Mouse (Mus musculus) mesoderm, embryonic 11.5 days (tissue): ENCODE results near the gene Bpifb1.
"Not testable (repeated sequence)": the region's sequence is repeated elsewhere in the genome, so short reads cannot be mapped to it uniquely, and the experiment has no call there.

Experiments
- DNase-seq: peaks from one replicate; pipeline ENCODE4 v3.0.0-alpha.2; 2012; ENCODE audit warnings: low read depth, low spot score

The Bpifb1 gene

DNA sequence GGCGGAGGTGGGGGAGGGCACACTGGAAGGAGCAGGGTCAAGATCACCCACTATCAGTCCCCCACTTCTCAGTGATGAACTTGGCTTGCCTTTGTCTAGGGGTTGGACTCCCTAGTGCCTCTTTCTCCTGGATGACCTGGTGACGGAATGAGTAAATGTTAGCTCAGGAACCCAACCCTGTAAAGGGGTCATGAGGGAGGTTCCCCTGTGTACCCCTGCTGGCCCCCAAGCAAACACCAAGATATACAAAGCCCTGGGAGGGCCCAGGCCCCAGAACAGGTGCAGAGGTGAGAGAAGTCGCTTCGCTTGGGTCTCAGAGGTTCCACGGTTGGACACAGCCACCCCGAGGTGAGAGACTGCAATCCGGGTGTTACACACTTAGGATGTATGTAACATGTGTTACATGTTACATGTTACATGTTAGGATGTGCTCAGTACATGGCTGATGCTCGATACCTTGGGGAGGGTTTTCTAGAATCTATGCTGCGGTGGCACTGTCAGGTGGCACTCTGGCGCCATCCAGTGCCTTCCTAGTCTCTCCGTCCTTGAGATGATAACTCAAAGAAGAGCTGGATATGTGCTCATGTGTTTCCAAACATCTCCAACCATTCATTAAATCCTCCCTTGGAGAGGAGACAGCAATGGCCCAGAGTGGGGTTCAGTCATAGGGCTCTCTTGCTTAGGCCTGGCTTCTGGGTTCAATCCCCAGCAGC lies at the start of gene Bpifb1:
Gene Bpifb1, plus strand, starts transcription at position 273 of the 713 bp plus-strand sequence.
- DNase-seq: no peak

DNA sequence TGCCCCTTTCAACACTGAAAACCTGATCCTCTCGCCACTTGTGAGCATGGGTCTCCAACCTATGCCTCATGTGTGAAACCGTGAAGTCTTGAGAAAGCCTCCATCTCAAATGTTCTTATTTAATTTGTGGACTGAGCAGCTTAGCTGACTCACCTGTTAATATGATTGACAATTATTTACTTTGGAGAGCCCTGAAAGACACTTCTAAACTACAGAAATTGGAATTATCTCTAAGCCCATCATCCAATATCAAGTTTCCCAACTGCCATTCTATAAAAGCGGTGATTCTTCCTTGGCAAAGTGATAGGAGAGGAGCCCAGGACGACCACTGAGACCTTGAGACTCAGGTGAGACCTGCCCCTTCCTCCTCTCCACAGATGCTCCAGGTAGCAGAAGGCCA lies 48.0 kb upstream of the Bpifb1 start, which contains the start of gene Bpifa1:
Gene Bpifa1, plus strand, starts transcription at position 301 of the 400 bp plus-strand sequence.
- DNase-seq: no peak

- no peak for DNase-seq
These were observed 46.9 kb upstream of the Bpifb1 start for GRCm38 (mm10) chr2:154143735-154144134.

DNA sequence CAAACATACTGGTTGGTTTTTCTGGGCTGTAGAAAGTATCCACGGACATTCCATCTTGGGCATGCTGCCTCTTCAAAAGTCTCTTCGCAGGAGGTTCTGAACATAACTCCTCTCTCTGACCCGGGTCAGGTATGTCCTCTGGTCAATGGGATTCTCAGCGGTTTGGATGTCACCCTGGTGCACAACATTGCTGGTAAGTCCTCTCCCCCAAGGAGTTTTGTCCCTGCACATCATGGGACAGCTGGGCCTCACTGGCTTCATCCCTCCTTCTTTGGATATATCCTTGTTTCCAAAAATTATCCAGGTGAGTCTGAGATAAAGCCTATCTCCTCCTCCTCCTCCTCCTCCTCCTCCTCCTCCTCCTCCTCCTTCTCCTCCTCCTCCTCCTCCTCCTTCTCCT lies 43.1 kb upstream of the Bpifb1 start:
- DNase-seq: no peak

- DNase-seq: peak; percentile 66
These were observed 32.2 kb upstream of the Bpifb1 start for GRCm38 (mm10) chr2:154158433-154158832.

DNA sequence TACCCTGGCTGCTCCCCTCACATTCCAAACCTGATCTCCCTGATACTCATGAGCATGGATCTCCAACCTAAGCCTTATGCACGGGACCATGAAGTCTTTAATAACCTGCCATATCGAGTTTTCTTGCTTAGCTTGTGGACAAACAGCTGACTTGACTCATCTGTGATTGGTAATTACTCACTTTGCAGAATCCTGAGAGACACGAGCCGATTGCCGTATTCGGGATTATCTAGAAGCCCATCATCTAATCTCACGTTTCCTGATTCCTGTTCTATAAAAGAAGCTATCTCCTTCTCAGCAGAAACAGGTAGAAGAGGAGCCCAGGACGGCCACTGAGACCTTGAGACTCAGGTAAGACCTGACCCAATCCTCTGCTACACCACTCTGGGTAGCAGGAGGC lies 28.3 kb upstream of the Bpifb1 start, which contains the start of gene Bpifa5:
Gene Bpifa5, plus strand, starts transcription at position 301 of the 400 bp plus-strand sequence.
- DNase-seq: no peak

- no peak for DNase-seq
These were observed 27.3 kb upstream of the Bpifb1 start for GRCm38 (mm10) chr2:154163306-154163705.

GRCm38 (mm10) chr2:154169172-154169571 lies 21.4 kb upstream of the Bpifb1 start:
- no peak for DNase-seq

GRCm38 (mm10) chr2:154171621-154172020 lies 19.0 kb upstream of the Bpifb1 start:
- no peak for DNase-seq

- DNase-seq: peak; percentile 30
These were observed 17.3 kb upstream of the Bpifb1 start for GRCm38 (mm10) chr2:154173313-154173712.

GRCm38 (mm10) chr2:154181900-154182299 lies 8.7 kb upstream of the Bpifb1 start:
- DNase-seq: not testable (repeated sequence)

GRCm38 (mm10) chr2:154183061-154183460 lies 7.6 kb upstream of the Bpifb1 start:
- DNase-seq: not testable (repeated sequence)

DNA sequence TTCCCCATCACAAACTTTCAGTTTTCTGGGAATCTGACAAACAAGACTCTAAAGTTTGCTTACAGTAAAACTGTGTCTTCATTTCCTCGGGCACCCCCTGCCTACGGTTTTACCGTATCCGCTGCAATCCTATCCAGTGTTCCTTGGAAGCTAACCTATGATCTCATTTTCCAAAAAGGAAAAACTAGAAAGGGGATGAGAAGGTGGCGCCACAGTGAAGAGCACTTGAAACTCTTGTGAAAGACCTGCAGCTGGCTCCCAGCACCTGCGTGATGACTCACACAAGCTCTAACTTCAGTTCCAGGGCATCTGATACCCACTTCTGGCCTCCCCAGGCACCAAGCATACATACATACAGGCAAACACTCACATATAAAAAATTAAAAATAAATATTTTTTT lies 5.3 kb upstream of the Bpifb1 start:
- DNase-seq: no peak

- no peak for DNase-seq
These were observed 4.9 kb upstream of the Bpifb1 start for GRCm38 (mm10) chr2:154185748-154186147.

DNA sequence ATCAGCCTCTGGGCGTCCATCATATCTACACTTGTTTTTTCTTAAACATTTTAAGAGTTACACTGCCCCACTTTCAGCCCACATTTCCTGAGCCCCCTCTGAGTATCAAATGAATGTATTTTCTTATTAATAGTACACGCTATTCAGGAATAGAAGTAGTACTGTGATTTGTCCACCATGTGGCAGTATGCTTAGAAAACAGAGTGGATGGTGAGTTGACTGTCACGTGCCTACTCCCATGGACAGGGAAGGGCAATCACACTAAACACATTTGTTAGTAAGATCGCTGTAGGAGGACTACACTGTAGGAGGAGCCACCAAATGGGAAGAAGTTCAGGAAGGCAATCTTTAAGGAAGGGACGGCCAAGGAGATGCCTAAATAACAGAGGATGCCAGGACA lies 3.1 kb upstream of the Bpifb1 start:
- no peak for DNase-seq

DNA sequence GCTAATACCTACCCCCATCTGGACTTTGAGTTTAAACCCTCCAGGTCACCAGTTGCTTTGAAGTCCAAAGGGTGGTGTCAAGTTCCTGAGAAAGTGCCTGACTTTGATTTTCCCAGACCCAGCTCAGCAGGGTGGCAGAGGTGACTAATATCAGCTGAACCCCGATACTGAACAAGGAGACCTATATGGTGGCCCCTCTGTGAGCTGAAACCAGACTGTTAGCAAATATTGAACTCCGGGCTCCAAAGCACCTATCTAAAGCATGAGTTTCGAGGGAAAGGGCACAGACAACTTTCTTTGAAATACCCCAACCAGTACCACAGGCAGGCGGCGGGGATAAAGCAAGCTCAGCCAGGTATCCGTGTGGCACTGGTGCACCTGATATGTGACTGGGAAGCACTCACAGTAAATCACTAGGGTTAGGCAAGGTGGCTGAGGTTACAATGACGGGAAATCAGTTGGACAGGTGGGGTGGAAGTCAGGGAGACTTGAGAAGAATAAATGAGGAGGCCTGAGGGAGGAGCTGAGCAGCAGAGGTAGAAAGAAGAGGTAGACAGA lies 662 bp upstream of the Bpifb1 start:
- DNase-seq: no peak

DNA sequence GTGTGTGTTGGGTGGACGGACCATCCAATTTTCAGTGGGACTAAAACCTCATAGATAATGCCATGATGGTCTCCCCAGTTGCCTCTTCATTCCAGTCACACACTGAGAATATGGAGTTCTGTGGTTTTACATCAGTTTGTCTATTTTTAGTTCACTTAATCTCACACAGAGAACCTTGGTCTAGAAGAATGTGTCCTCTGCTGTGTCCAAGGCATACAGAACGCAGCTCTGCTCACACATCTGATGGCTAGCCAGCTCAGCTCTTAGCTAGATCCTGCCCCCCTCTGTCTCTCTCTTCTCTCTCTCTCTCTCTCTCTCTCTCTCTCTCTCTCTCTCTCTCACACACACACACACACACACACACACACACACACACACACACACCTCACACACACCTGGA lies 1.5 kb downstream of the Bpifb1 start:
- no peak for DNase-seq

DNA sequence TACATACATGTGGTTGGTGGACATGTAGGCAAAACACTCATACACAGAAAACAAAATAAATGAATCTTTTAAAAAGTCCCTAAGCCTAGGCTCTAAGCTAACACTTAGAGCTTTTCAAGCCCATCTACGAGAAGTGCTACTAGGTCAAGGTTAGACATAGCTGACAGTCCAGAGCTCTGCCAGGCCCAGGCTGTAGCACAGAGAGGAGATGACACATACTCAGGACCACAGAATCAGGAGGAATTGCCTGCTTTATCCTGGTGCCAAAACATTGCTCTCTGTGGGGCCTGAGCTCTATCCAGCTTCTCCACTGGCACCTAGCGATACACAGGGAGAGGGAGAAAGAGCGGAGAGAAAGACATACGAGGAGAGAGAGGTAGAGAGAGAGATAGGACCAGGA lies 2.5 kb downstream of the Bpifb1 start:
- no peak for DNase-seq

DNA sequence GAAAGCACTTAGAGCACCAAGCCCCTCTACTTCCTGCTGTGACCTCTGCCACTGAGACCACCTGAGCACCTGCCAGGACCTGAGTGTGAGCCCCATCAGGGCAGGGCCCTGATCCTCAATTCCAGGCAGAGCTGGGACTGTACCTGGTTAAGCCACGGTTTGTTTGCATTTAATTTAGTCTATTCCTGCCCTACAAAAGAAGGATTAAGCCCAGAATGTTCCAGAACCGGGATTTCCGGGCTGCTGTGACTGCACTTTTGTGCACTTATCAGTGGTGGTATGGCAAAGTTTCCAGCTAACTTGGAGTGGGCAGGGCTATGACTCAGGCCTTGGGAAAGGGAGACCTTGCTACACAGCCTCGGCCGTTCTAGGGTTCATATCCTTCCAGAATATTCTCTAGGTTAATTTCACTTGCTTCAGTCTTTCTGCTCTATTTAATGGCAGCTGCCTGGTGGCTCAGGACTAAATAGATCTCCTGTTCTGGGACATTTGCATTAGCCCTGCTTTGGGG lies 3.4 kb downstream of the Bpifb1 start:
- DNase-seq: no peak

- DNase-seq: no peak
These were observed 6.4 kb downstream of the Bpifb1 start for GRCm38 (mm10) chr2:154197036-154197435.

GRCm38 (mm10) chr2:154204630-154205029 lies 14.0 kb downstream of the Bpifb1 start:
- no peak for DNase-seq

GRCm38 (mm10) chr2:154206908-154207307 lies 16.3 kb downstream of the Bpifb1 start:
- no peak for DNase-seq

DNA sequence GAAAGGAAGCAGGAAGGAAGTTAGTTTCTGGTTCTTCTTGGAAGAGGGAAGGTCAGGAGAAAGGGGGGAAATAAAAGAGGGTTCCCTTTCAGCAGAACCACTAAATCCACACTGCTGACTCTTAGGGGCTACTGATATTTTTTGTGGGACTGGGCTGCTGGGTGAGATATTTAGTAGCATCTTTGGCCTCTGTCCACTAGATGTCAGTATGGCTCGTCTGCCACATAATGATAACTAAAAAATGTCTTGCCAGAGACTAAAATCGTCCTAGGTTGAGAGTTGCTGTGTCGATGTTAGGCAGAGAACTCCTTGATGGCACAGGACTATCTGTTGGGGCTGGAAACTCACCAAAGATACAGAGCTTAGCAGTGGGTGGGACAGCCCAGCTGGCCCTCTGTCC lies 18.5 kb downstream of the Bpifb1 start:
- DNase-seq: peak; percentile 31
